Mouse (Mus musculus): Measurements from ENCODE around the gene Tmie. TPM values are rescaled to one million over a fixed set of nuclear protein-coding genes. Genes with fewer than 3 reads are reported as not detected.

The Tmie gene
- 2.0 and 2.3 TPM in 2 replicates for total RNA-seq (2021)
- long read RNA-seq, transcript Tmie-201 (6 exons, 2,802 nt), result major isoform, 6 of 24 reads
- long read RNA-seq, partial matches to known transcripts, result 5 of 24 reads
- long read RNA-seq, other reads (novel, unspliced or antisense), result 13 of 24 reads

- DNase-seq, result peak; percentile 84
Observed at GRCm38 (mm10) chr9:110879998-110880561, at the start of gene Tmie. Gene Tmie (minus strand): TSS chr9:110880113.

- DNase-seq, result peak; percentile 86
Observed at GRCm38 (mm10) chr9:110922759-110923158, 42.8 kb upstream of the Tmie start.

GRCm38 (mm10) chr9:110920665-110921419 is 40.9 kb upstream of the Tmie start:
- no peak for DNase-seq

GRCm38 (mm10) chr9:110916786-110917185 is 36.9 kb upstream of the Tmie start, which contains the start of gene Fam240a:
Gene Fam240a (minus strand): TSS chr9:110916861.
- no peak for DNase-seq

GRCm38 (mm10) chr9:110915466-110915865 is 35.6 kb upstream of the Tmie start:
- no peak for DNase-seq

- DNase-seq, result no peak
Observed at GRCm38 (mm10) chr9:110914631-110915236, 34.8 kb upstream of the Tmie start.

GRCm38 (mm10) chr9:110909371-110909967 is 29.6 kb upstream of the Tmie start:
- no peak for DNase-seq

- DNase-seq, result no peak
Observed at GRCm38 (mm10) chr9:110908631-110909016, 28.7 kb upstream of the Tmie start.

GRCm38 (mm10) chr9:110907838-110908630 is 28.1 kb upstream of the Tmie start:
- DNase-seq, result no peak

GRCm38 (mm10) chr9:110907201-110907837 is 27.4 kb upstream of the Tmie start:
- no peak for DNase-seq

GRCm38 (mm10) chr9:110902271-110902670 is 22.4 kb upstream of the Tmie start:
- no peak for DNase-seq

- DNase-seq, result no peak
Observed at GRCm38 (mm10) chr9:110901204-110901603, 21.3 kb upstream of the Tmie start.

- DNase-seq, result no peak
Observed at GRCm38 (mm10) chr9:110899451-110900008, 19.6 kb upstream of the Tmie start.

- no peak for DNase-seq
Observed at GRCm38 (mm10) chr9:110896595-110896994, 16.7 kb upstream of the Tmie start.

- DNase-seq, result no peak
Observed at GRCm38 (mm10) chr9:110895994-110896393, 16.1 kb upstream of the Tmie start.

- DNase-seq, result no peak
Observed at GRCm38 (mm10) chr9:110895507-110895906, 15.6 kb upstream of the Tmie start.

GRCm38 (mm10) chr9:110893429-110893828 is 13.5 kb upstream of the Tmie start:
- no peak for DNase-seq

- DNase-seq, result no peak
Observed at GRCm38 (mm10) chr9:110892552-110892951, 12.6 kb upstream of the Tmie start.

GRCm38 (mm10) chr9:110891077-110891828 is 11.3 kb upstream of the Tmie start:
- no peak for DNase-seq
